Mouse (Mus musculus): ENCODE results near the gene Clmn.
A peak's percentile ranks its signal among the peaks of the same experiment; 100 is the strongest.
"Not testable (repeated sequence)": the region's sequence is repeated elsewhere in the genome, so short reads cannot be mapped to it uniquely, and the experiment has no call there.

Clmn gene

DNA sequence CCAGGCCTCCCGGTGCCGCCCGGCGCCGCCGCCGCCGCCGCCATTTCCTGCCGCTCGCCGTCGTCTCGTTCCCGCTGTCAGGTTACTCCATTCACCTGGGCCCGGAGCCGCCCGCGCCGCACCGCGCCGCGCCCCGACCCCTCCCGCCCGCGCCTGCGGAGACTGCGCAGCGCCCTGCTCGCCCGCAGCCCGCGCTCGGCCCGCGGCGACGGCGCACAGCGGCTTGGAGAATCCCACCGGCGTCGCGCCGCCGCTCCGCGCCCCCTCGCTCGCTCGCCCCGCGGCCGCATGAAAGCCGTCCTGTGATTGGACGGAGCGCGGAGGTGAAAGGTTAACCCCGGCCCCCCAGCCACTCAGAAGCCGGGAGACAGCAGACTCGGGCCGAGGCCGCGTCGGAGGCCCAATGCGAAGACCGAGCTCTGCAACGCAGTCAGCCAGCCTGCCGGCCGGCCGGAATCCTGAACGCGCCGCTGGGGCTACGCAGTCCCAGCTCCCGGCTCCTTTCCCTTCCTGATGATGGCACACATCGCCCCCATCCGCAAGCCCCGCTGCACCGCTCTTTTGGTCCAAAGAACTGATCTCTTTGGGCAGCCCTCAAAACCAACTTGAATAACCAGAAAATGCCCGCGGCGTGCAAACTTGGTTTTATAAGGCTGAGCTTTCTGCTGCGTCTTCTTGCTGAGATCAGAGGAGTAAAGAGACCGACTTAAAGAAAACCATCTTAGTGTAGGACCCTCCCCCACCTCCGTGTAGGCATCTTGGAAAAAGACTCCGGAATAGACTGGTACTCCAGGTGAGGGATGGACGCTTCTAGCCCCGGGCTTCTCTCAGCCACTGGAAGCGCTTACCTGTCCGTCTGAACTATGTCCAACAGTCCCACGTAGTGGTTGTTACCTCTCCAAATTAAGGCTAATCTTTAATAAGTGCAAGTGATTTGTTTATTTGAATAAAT, 112.8 kb downstream of the Clmn start, which contains the start of gene Dicer1:
TSS of gene Dicer1 (minus strand) at position 139 of the 952 bp plus-strand sequence.
- peak; percentile 95 for DNase-seq (ENCODE audit: low spot score)

DNA sequence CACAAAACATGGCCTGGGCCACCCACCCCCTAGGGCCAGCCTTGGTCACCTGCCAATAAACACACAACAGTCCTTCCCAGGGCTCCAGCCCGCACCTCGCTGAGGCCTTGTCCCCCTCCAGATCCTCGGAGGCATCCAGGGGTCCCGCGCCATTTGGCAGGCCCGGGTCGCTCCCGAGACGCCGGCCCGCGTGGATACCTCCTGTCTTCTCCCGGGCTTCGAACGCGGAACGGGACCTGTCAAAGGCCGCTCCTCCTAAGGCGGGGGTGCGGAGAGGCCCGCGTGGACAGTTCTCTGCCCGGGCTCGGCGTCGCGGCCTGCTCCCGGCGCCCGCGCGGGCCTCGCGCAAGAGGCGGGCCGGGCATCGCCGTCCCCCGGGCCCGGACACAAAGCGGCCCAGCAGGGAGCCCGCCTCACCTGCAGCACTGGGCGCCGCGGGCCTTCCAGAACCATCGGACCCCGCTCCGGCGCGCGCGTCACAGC, 113.5 kb downstream of the Clmn start:
- peak; percentile 31 for DNase-seq (ENCODE audit: low spot score)

DNA sequence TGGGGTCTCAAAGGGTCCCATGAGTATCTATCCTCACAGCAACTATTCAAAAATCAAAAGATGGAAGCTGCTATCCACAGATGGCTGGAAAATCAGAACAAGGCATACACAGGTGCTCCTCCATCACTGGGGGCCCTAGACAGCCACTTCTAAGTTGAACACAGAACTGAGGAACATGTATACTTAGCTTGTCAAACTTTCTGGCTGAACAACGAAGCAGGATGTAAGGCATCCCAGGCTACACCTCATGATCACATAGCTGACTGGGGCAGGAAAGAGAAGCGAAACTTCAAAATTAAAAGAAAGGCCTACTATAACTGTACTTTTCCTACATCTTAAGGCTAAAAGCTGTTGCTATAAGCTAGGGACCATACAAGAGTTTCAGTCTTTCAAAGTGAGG, 115.9 kb downstream of the Clmn start:
- no peak for DNase-seq (ENCODE audit: low spot score)

DNA sequence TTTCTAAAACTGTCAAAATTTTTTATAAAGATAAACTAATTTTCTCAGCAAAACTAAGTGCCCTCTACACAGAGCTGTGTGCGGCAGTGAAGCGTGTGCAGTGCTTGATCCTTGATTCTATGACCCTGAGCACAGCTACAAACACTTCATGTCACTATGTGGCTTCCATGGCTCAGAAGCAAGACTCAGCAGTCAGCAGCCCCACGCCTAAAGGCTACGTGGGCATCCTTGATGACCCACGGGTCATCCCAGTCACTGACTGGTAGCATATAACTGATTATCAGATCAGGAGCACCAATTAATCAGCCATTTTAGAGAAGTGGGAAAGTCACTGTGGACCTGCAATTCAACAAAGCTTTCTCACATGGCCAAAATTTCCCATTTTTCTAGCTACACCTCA, 117.6 kb downstream of the Clmn start:
- no peak for DNase-seq (ENCODE audit: low spot score)

DNA sequence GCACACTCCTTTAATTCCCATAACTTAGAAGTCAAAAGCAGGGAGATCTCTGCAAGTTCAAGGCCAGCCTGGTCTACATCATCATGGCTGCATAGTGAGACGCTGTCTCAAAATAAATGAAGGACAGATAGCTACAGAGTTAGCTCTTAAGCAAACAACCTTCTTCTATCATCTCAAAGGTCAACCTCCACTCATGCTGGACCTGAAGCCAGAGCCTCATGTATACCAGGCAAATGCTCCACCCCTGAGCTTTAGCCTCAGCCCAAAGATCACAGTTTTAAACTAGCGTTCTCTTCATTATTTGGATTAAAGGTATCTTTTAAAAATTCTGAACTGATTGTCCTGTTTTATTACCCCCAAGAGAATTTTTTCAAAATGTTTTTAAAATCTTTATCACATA, 118.3 kb downstream of the Clmn start:
- no peak for DNase-seq (ENCODE audit: low spot score)

DNA sequence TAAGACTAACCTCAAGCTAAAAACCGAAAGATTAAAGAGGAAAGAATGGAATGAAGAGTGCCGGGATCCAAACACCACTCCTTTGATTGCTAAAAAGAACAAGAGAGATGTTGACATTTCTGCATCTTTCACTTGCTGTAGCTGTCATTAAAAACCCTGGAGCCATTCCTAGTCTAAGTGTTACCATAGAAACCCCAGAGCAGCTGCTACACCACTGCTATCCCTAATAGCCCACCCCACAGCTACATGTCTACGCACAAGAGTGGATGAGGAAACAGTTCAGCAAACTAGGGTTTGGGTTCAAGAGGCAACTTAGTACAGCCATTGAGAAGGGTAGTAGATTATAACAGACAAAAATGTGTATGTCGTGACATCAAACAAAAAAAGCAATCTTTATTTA, 121.2 kb downstream of the Clmn start:
- no peak for DNase-seq (ENCODE audit: low spot score)

DNA sequence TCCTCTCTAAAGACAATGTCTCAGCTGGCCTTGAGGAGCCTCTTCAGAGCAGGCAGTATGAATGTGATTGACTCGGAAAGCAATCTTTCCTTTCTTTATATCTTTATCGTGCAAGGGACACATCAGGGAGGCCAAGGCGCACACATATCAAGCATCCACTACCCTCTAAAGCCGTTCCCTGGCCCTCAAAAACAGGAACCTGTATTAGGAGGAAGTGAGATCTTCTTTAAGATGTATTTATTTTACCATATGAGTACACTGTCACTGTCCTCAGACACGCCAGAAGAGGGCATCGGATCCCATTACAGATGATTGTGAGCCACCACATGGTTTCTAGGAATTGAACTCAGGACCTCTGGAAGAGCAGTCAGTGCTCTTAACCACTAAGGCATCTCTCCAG, 122.6 kb downstream of the Clmn start:
- DNase-seq (ENCODE audit: low spot score): no peak

DNA sequence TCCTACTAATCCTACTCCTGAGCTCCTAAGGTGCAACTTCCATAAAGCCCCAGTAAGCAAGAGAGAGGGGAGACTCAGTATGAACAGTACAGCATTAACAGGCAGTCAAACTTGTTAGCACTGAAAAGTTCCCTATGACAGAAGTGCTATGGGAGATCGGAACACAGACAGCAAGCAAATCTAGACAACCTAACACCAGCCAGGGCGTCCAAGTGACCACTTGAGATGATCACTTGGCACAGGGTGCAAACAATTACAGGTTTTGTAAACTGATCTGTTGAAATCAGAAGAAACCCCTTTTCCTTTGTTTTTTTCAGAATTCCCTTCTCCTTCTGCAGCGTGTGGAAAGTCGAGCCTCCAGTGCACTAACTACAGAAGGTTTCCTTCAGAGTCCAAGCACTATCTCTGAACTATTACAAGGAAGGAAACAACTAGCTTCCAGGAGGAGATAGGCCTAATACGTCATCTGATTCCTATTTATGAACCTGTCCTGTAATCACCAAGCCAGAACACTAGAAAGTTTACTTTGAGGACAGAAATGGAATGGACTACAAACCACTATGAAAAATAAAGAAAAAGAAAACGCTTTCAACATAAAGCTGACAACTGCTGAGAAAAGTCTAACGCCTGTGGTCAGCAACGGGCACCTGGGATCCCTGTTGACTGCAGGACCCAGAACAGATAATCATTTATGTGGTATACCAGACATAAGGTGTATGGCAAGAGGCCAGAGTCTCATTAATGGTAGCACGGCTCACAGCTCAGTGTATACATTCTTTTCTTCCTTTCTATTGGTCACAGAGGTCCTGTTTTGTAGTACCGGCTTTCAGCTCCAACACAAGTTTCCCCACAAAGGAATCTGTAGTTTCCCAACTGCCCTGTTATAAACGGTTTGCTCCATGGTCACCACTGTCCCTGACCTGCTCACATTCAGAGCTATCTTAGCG, 123.8 kb downstream of the Clmn start:
- DNase-seq (ENCODE audit: low spot score): no peak

DNA sequence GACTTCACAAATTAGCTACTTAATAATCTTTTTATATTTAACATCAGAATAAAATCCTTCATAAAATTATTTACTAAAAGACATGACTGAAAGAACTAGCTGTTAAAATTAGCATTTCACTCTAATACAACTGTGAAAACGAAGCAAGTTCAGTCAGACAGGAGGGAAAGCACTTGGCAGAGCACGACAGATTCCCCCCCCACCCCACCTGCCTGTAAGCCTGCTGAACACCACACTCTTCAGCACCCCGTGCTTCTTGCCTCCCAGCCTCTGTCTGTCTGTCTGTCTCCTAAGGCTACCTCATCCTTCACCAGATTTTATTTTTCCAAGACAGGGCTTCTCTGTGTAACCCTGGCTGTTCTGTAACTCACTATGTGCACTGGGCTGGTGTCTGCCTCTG, 125.9 kb downstream of the Clmn start:
- DNase-seq (ENCODE audit: low spot score): no peak

DNA sequence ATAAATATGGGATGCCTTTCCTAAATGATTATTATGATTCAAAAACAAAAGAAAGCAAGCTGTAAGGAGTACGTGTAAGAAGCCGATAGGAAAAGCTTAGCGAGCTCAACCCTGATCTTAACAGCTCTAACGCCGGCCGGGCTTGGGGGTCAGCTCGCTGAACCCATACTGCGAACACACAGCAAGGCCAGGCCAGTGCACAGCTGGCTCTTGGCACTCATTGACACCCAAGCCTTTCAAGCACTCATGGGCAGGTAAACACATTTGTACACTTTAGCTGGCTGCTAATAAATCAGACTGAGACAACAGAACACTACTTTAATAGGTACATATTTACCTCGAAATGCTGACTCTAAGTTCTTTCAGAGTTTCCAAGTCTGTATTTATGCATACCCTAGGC, 126.4 kb downstream of the Clmn start:
- DNase-seq (ENCODE audit: low spot score): no peak

DNA sequence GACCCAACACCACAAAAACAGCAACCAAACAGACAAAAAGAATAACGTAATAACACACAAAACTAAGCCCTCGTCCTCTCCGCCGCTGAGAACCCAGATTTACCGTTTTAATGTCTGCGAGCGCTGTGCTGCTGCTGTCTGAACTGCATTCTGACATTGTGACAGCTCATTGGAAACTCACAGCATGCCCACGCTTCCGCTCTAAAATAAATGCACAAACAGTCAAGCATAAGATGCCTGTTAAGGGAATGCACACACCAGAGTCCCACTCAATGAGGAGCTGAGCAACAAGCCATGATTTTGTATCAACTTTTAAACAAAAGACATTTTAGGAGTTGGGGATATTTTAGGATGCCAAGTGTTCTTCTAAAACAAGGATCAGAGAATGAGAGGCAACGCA, 127.2 kb downstream of the Clmn start:
- DNase-seq (ENCODE audit: low spot score): no peak

DNA sequence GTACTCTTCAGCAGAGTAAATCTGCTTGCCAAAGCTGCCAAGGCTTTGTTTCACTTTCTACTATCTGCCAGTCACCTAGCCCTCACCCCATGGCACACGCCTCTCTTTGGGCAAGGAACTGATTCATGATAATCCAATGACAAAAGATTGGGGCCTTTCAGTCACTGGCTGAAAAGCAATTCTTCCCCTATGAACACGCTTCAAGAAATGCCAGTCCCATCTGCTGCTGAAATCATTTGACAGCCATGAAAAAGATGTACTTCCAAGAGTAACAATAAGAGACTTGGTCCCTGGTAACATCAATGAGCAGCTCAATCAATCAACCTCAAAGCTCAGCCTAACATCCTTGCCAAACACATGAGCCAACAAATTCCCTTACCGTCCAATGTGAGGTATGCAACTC, 128.9 kb downstream of the Clmn start:
- DNase-seq (ENCODE audit: low spot score): no peak

DNA sequence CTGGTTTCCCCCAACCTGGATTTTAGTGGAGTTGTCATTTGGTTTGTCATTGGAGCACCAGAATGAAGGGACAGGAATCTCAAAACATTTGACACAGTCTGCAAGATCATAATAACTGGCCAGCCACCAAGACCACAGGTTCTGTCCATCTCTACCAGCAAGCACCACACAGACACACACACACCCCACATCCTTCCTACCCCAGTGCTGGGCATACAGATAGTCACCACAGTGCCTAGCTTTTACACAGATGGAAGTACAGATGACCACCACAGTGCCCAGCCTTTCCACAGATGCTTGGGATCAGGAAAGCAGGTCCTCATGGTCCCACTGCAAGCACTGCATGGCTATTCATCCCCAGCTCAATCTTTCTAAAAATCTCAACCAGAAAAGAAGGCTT, 131.7 kb downstream of the Clmn start:
- DNase-seq (ENCODE audit: low spot score): no peak

DNA sequence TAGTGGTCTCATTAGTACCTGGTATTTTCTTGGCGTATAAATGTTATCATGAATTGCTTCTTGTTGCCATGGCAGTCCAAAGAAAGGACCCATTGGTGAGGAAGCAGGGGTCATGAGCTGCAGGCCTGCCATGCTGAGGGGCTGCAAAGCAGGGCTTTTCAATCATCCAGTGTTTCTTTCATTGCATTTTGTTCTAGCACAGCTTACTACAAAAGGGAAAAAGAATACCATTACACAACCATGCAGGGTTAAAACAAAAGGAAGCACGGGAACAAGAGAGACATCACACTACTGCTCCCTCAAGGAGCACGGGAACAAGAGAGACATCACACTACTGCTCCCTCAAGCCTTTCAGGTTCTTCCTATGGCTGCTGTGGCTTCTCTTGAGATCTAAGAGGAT, 133.1 kb downstream of the Clmn start:
- no peak for DNase-seq (ENCODE audit: low spot score)

DNA sequence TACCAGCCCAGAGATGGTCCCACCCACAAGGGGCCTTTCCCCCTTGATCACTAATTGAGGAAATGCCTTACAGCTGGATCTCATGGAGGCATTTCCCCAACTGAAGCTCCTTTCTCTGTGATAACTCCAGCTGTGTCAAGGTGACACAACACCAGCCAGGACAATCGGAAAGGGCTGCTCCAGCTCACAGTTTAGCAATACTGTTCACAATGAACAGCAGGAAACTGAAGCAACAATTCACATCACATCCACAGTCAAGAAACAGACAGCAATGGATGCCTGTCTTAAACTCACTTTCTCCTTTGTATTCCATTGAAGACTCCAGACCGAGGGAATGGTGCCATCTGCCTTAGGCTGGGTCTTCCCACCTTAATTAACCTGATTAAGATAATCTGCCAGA, 138.4 kb downstream of the Clmn start:
- not testable (repeated sequence) for DNase-seq (ENCODE audit: low spot score)

DNA sequence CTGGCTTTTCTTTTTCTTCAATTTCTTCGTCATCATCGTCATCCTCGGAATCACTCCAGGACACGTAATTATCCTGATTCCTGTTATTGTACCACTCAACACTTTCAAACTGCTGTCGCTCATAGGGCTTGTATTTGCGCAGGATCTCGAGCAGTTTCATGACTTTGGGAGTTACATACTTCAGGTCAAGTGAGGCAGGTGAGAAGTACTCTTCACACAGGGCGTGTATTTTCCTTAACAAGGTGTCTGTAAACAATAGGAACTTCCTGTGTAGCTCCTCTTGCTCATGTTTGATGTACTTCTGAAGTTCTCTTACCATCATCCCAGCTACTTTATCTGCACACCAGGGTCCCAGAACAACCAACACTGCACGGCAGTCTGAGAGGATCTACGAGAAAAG, 142.8 kb downstream of the Clmn start:
- no peak for DNase-seq (ENCODE audit: low spot score)

DNA sequence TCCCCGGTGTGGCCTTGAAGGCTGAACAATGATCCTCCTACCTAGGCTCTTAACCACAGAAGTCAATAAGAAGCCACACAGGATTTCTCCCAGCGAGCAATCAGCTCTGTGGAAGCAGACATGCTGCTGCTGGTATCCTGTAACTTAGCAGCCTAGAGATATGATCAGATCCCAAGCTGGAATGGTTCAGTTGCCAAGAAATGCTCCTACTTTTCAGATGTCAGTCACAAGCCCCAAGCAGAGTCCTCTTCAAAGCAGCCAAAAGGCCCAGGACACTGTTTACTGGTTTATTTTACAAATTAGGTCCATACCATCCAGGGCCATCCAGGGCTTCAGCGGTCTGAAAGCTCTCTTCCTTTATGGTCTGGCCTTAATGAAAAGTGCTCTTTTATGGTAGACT, 143.9 kb downstream of the Clmn start:
- no peak for DNase-seq (ENCODE audit: low spot score)

DNA sequence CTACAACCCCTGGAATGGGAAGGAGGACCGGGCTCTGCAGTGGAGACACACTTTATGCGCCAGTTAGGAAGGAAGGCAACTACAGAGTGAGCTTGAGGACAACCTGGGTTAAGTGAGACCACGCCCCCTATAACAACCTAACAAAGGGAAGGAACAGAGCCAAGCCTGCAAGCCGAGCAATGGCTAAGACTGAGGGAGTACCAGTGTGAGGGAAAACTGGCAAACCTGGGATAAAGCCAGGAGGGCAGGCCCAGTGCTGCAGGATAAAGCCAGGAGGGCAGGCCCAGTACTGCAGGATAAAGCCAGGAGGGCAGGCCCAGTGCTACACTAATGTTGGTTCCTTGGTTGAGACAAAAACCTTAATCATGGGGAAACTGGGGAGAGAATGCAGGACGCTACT, 145.9 kb downstream of the Clmn start:
- DNase-seq (ENCODE audit: low spot score): no peak

DNA sequence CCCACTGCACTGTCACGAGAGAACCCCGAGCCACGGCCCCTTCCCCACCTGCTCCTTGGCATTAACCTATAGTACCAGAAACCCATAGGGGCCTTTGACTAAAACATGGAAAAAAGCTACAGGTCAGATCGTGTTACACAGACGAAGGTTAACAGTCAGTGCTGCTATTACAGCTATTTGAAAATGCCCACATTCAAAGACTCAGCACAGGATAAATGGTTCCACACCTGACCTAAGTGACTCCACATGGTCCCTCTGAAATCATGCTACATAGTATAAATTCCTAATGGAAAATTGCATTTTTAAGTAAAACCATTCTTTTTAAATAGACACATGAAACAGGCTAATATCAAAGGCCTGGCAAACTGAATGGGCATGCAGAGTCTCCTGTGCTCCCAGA, 148.5 kb downstream of the Clmn start:
- no peak for DNase-seq (ENCODE audit: low spot score)

DNA sequence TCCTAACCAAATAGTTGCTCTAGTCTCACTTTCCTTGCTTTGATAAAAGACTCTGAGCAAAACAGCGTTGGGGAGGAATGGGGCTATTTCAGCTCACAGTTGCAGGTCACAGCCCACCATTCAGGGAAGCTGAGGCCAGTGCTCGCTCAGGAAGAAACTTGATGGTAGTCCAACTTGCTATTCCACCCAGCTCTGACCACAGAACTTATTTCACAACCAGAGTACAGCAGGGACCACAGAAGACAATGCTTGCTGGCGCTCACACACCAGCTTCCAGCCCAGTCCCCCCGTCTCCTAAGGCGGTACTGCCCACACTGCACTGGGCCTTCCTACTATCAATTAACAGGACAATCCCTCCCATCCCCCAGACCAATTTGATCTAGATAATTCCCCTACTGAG, 149.4 kb downstream of the Clmn start:
- DNase-seq (ENCODE audit: low spot score): no peak
